Mouse (Mus musculus) spleen, postnatal 36 days (tissue): ENCODE data around the gene Lrrc57.
"Not testable (repeated sequence)": the region's sequence is repeated elsewhere in the genome, so short reads cannot be mapped to it uniquely, and the experiment has no call there.

Experiments used
- DNase-seq, 2 experiments: peaks; one replicate each; pipeline ENCODE4 v3.0.0; 2022; ENCODE audit warnings: low spot score in 2 of 2, mixed read lengths in 1 of 2

Gene Lrrc57

GRCm38 (mm10) chr2:120599506-120599905 lies 9.8 kb downstream of the Lrrc57 start:
- no peak for DNase-seq

GRCm38 (mm10) chr2:120597734-120598133 lies 11.6 kb downstream of the Lrrc57 start:
- DNase-seq: no peak

- no peak for DNase-seq
Observed at GRCm38 (mm10) chr2:120592227-120592626, 17.1 kb downstream of the Lrrc57 start.

GRCm38 (mm10) chr2:120589759-120590158 lies 19.6 kb downstream of the Lrrc57 start:
- DNase-seq: no peak

GRCm38 (mm10) chr2:120578286-120578685 lies 31.0 kb downstream of the Lrrc57 start:
- peak; percentile 52 to 64 for DNase-seq

- no peak for DNase-seq
Observed at GRCm38 (mm10) chr2:120577799-120578198, 31.5 kb downstream of the Lrrc57 start.

GRCm38 (mm10) chr2:120575978-120576377 lies 33.3 kb downstream of the Lrrc57 start:
- DNase-seq: no peak

GRCm38 (mm10) chr2:120575121-120575520 lies 34.2 kb downstream of the Lrrc57 start:
- DNase-seq: no peak

GRCm38 (mm10) chr2:120572161-120572560 lies 37.2 kb downstream of the Lrrc57 start:
- not testable (repeated sequence) for DNase-seq

- DNase-seq: no peak
Observed at GRCm38 (mm10) chr2:120571081-120571480, 38.2 kb downstream of the Lrrc57 start.

GRCm38 (mm10) chr2:120567798-120568320 lies 41.5 kb downstream of the Lrrc57 start:
- DNase-seq: no peak

- DNase-seq: peak; percentile 91 to 95
Observed at GRCm38 (mm10) chr2:120566886-120567797, 42.2 kb downstream of the Lrrc57 start, which contains the start of gene Snap23. Gene Snap23, plus strand, starts transcription at chr2:120567671.

GRCm38 (mm10) chr2:120565363-120565762 lies 44.0 kb downstream of the Lrrc57 start:
- DNase-seq: no peak

GRCm38 (mm10) chr2:120564548-120565188 lies 44.7 kb downstream of the Lrrc57 start:
- DNase-seq: not testable (repeated sequence)

GRCm38 (mm10) chr2:120563235-120563990 lies 45.9 kb downstream of the Lrrc57 start, which contains the start of gene Zfp106:
Gene Zfp106, minus strand, starts transcription at chr2:120563843.
- DNase-seq: peak; percentile 88 to 93

GRCm38 (mm10) chr2:120562859-120563234 lies 46.5 kb downstream of the Lrrc57 start:
- DNase-seq: peak in 1 of 2 experiments; percentile 18

GRCm38 (mm10) chr2:120561524-120561923 lies 47.8 kb downstream of the Lrrc57 start:
- DNase-seq: no peak

GRCm38 (mm10) chr2:120558813-120559212 lies 50.5 kb downstream of the Lrrc57 start:
- DNase-seq: no peak

GRCm38 (mm10) chr2:120556868-120557267 lies 52.5 kb downstream of the Lrrc57 start:
- DNase-seq: no peak
